Mouse (Mus musculus): Measurements from ENCODE around the gene Lrch3.

GRCm38 (mm10) chr16:32875847-32876246 lies 38.1 kb upstream of the Lrch3 start:
- TF ChIP-seq CTCF (IDR thresholded peaks at IDR 0.05; ENCODE audit: borderline replicate concordance, extremely low read depth, insufficient read depth, insufficient read length) (no peak), POLR2A (IDR thresholded peaks at IDR 0.05; ENCODE audit: borderline replicate concordance, extremely low read depth, insufficient read depth, insufficient read length, poor library complexity, severe bottlenecking) (no peak)
